Mouse (Mus musculus): Measurements from ENCODE around the gene Psd.

DNA sequence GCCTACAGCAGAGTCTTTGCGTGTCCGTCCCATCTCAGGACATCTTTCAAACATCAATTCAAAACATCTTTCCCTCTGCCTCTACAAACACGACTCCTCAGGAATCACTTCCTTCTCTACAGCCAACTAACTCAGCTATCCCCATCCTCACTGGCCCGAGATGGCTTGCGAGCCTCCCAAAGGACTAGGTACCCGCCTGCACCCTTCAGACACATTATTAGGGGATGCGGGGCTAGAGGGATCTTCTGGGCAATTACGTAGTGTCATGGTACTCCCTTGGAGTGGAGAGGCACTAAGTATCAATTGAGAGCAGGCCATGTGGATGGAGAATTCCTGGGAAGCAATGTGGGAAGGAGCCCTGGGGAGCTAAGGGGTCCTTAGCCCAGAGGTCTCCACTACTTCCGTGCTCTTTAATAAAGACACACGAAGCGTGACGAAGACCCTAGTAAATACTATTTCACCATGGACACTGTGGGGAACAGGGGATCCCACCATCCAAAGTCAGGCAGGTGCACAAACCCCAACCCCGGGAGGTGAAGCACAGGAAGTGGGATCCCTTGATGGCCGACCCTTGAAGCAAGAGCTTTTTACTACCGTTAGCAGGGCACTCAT lies 10.9 kb upstream of the Psd start:
- TF ChIP-seq CTCF (IDR thresholded peaks at IDR 0.05; ENCODE audit: extremely low read depth, insufficient read depth, low read length) (no peak), POLR2A (IDR thresholded peaks at IDR 0.05; ENCODE audit: extremely low read depth, insufficient read depth, low read length) (no peak)
